Mouse (Mus musculus): Measurements from ENCODE around the gene Canx.

The Canx gene

DNA sequence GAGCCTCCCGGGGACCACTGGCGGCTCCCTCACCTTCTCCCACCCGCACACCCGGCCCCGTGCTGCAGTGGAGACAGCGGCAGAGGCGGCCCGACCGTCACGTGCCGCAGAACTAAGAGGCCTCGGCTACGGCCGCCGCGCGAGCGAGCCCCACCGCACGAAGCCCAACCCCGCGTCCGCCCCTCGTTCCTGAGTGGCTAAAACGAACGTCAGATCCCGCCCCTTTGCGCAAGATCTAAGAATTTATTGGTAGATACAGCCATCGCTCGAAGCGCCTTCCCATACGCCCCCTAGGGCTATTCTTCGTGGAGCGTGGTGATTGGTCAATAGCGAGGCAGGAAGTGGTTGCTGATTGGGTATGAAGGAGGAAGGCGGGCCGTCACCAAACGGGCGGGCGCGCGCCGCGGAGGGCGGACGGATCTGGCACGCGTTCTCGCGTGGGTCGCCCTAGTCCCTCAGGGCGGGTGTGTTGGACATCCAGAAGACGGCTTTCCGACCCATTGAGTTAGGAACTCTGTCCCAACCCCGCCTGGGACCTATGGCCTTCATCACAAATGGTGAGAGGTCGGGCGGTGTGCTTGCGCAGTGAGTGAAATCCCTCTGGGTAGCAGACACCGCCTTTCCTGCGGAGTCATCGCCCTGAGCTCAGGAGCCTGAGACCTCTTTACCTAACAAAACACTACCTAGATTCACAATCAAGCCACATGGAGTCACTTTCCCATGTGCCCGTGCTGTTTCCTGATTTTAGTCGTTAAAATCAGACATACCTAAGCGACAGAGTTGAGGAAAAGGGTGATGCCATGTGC is at the start of gene Canx:
TSS of gene Canx (minus strand) at position 178 of the 806 bp plus-strand sequence.
- in situ Hi-C loops (cut with MboI; ENCODE audit: low pct_unique_long_range_greater_than_20kb in 1 of 2, low sequenced_read_pairs in 2 of 2, unreplicated experiment in 1 of 2), result no loop called here

- in situ Hi-C loops (cut with MboI; ENCODE audit: low pct_unique_long_range_greater_than_20kb in 1 of 2, low sequenced_read_pairs in 2 of 2, unreplicated experiment in 1 of 2), result loop anchor here in 1 of 2 experiments (25.0 kb wide), 1 partner anchor 387 kb away; no protein-coding TSS in a partner anchor
These were observed 49.0 kb upstream of the Canx start for GRCm38 (mm10) chr11:50374286-50375015.

DNA sequence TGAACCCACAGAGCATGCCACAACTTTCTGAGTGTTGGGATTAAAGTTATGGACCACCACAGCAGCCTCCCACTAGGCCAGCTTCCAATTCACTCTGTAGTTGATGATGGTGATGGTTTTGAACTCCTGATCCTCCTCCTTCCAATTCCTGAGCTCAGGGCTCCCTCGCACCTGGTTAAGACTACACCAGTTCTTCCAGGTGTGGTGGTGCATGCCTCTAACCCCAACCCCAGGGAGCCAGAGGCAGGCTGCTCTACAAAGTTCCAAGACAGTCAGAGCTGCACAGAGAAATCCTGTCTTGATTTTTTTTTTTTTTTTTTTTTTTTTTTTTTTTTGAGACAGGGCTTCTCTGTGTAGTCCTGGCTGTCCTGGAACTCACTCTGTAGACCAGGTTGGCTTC is 48.1 kb upstream of the Canx start:
- in situ Hi-C loops (cut with MboI; ENCODE audit: low pct_unique_long_range_greater_than_20kb in 1 of 2, low sequenced_read_pairs in 2 of 2, unreplicated experiment in 1 of 2), result loop anchor here in 1 of 2 experiments (25.0 kb wide), 1 partner anchor 386 kb away; no protein-coding TSS in a partner anchor

DNA sequence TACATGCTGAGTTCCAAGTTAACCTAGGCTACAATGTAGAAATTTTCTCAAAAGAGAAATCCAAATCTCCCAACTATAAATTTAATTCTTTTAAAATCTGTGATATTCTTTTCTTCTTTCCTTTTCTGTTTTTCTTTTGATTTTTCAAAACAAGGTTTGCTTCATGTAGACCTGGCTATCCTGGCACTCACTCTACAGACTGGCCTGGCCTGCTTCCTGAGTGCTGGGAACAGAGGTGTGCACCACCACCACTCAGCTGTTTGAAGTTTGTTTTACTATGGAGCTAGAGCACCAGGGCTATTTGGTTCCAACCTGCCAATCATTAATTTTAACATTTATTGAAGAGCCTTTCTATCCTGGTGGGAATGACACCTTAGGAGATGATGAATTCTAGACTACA is 47.6 kb upstream of the Canx start:
- in situ Hi-C loops (cut with MboI; ENCODE audit: low pct_unique_long_range_greater_than_20kb in 1 of 2, low sequenced_read_pairs in 2 of 2, unreplicated experiment in 1 of 2), result loop anchor here in 1 of 2 experiments (25.0 kb wide), 1 partner anchor 386 kb away; no protein-coding TSS in a partner anchor

DNA sequence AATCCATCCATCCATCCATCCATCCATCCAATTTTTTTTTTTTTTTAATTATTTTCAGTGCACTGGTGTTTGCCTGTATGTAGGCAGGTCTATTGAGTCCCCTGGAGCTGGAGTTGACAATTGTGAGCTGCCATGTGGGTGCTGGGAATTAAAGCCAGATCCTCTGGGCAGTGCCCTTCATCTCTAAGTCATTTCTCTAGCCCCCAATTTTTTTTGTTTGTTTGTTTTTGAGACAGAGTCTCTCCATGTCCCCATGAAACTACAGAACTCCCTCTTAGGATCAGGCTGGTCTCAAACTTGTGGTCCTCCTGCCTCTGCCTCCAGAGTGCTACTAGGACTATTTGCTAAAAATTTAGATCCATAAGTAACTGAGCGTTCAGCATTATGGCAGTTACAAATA is 46.4 kb upstream of the Canx start:
- in situ Hi-C loops (cut with MboI; ENCODE audit: low pct_unique_long_range_greater_than_20kb in 1 of 2, low sequenced_read_pairs in 2 of 2, unreplicated experiment in 1 of 2), result loop anchor here in 1 of 2 experiments (25.0 kb wide), 1 partner anchor 385 kb away; no protein-coding TSS in a partner anchor

GRCm38 (mm10) chr11:50371399-50371841 is 45.9 kb upstream of the Canx start:
- in situ Hi-C loops (cut with MboI; ENCODE audit: low pct_unique_long_range_greater_than_20kb in 1 of 2, low sequenced_read_pairs in 2 of 2, unreplicated experiment in 1 of 2), result loop anchor here in 1 of 2 experiments (25.0 kb wide), 1 partner anchor 384 kb away; no protein-coding TSS in a partner anchor

DNA sequence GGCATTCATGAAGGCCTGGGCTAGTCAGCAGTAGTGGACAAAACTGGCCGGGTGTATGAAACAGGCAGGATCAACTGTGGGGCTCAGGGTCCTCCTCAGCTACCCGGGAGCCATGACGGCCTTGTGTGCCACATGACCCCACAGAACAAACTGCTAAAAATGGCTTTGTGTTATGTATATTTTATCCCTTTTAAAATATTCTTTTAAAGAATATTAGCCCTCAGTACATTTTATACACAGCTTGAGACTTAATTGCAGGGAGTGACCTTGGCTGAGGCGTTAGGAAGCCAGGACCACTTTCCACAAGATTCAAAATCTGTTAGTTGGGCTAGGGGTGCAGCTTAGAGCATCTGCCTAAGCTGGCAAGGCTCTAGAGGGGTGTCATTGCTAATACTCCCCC is 45.5 kb upstream of the Canx start:
- in situ Hi-C loops (cut with MboI; ENCODE audit: low pct_unique_long_range_greater_than_20kb in 1 of 2, low sequenced_read_pairs in 2 of 2, unreplicated experiment in 1 of 2), result loop anchor here in 1 of 2 experiments (25.0 kb wide), 1 partner anchor 384 kb away; no protein-coding TSS in a partner anchor

DNA sequence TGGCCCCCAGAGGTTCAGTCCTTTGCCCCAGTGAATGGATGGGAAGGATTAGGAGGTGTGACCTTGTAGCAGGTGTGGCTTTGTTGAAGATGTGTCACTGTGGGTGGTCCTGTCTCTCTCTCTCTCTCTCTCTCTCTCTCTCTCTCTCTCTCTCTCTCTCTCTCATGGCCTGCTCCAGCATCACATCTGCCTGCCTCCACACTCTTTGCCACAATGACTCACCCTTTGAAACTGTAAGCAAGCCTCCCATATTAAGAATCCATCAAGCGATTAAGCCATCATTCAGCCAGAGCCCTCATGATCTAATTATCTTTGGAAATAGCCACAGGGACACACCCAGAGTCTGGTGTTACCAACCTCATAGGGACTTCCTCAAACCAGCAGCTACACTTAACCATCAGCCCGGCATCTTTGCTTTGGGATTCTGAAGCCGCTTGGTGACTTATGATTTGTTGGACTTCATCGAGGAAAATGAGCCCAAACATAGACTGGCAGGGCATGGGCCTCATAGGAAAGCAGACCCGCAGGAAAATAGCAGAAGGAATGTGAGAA is 44.0 kb upstream of the Canx start:
- in situ Hi-C loops (cut with MboI; ENCODE audit: low pct_unique_long_range_greater_than_20kb in 1 of 2, low sequenced_read_pairs in 2 of 2, unreplicated experiment in 1 of 2), result loop anchor here in 1 of 2 experiments (25.0 kb wide), 1 partner anchor 382 kb away; no protein-coding TSS in a partner anchor

DNA sequence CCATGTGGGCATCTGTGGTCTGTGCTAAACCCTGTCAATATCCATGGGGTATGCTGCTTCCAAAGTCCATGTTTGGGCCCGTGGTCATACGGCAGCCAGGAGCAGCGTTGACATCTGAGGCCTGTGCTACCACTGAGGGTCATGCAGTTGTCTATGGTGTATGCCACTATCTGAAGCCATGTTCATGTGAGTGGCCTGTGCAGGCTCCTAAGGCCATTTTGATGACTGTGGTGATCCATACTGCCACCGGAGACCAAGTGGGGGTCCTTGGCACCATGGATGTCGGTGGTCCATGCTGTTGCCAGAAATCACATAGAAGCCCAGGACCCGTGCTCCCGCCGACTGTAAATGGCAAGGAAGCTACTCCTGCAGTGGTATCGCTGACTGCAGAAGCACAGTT is 42.1 kb upstream of the Canx start:
- in situ Hi-C loops (cut with MboI; ENCODE audit: low pct_unique_long_range_greater_than_20kb in 1 of 2, low sequenced_read_pairs in 2 of 2, unreplicated experiment in 1 of 2), result loop anchor here in 1 of 2 experiments (25.0 kb wide), 1 partner anchor 380 kb away; no protein-coding TSS in a partner anchor

DNA sequence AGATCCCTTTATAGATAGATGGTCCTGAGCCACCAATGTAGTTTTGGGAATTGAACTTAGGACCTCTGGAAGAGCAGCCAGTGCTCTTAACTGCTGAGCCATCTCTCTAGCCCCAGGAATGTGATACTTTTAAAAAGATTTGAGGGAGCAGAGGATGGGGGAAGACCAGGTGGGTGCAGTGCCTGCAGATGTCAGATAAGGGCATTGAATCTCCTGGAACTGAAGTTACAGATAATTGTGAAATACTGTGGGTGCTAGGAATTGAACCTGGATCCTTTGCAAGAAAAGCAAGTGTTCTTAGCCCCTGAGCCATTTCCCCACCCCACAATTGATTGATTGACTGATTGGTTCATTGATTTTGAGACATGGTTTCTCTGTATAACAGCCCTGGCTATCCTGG is 39.8 kb upstream of the Canx start:
- in situ Hi-C loops (cut with MboI; ENCODE audit: low pct_unique_long_range_greater_than_20kb in 1 of 2, low sequenced_read_pairs in 2 of 2, unreplicated experiment in 1 of 2), result loop anchor here in 1 of 2 experiments (25.0 kb wide), 1 partner anchor 378 kb away; no protein-coding TSS in a partner anchor

DNA sequence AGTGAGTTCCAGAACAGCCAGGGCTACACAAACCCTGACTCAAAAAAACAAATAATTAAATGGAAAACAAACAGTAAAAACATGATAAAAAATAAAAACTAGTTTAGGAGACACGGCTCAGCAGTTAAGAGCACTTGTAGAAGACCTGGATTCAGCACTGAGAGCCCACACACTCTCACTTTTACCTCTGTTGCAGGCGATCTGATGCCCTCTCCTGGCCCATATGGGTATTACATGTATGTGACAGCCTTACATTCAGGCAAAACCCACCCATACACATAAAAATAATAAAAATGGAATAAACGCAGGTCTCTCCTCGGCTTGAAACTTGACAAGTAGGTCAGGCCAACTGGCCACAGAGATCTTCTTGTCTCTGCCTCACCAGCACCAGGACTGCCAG is 39.1 kb upstream of the Canx start:
- in situ Hi-C loops (cut with MboI; ENCODE audit: low pct_unique_long_range_greater_than_20kb in 1 of 2, low sequenced_read_pairs in 2 of 2, unreplicated experiment in 1 of 2), result loop anchor here in 1 of 2 experiments (25.0 kb wide), 1 partner anchor 377 kb away; no protein-coding TSS in a partner anchor

DNA sequence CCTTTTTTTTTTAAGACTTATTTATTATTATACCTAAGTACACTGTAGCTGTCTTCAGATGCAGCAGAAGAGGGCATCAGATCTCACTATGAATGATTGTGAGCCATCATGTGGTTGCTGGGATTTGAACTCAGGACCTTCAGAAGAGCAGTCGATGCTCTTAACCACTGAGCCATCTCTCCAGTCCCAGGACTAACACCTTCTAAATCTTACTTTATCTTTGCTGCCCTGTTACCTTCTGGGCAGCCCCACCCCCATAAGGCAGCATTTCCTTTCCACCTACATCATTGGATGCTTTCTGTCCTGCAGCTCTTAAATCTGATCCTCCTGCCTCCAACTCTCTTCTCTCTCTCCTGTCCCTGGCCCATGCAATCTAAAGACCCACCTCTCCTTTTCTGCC is 35.8 kb upstream of the Canx start:
- in situ Hi-C loops (cut with MboI; ENCODE audit: low pct_unique_long_range_greater_than_20kb in 1 of 2, low sequenced_read_pairs in 2 of 2, unreplicated experiment in 1 of 2), result loop anchor here in 1 of 2 experiments (25.0 kb wide), 1 partner anchor 374 kb away; no protein-coding TSS in a partner anchor

GRCm38 (mm10) chr11:50358950-50359861 is 33.7 kb upstream of the Canx start:
- in situ Hi-C loops (cut with MboI; ENCODE audit: low pct_unique_long_range_greater_than_20kb in 1 of 2, low sequenced_read_pairs in 2 of 2, unreplicated experiment in 1 of 2), result loop anchor here in 1 of 2 experiments (25.0 kb wide), 1 partner anchor 372 kb away; no protein-coding TSS in a partner anchor

- in situ Hi-C loops (cut with MboI; ENCODE audit: low pct_unique_long_range_greater_than_20kb in 1 of 2, low sequenced_read_pairs in 2 of 2, unreplicated experiment in 1 of 2), result loop anchor here in 1 of 2 experiments (25.0 kb wide), 1 partner anchor 368 kb away; no protein-coding TSS in a partner anchor
These were observed 29.9 kb upstream of the Canx start for GRCm38 (mm10) chr11:50355395-50355794.

DNA sequence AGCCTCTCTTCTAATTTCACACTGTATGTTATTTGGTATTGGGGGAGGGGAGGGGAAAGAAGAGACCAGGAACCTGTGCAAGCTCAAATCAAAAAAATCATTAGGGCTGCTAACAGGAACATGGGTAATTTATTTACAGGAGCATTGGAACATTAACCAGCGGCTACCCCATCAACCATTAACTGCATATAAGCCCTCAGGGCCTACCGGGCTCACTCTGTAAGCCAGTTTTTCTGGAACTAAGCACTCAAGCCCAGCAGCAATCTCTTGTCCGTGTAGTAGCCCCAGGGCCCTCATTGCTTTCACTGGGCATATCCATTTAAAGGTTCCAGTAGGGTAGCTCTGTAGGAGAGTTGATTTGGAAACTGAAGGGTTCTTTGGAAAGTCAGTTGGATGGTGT is 29.4 kb upstream of the Canx start:
- in situ Hi-C loops (cut with MboI; ENCODE audit: low pct_unique_long_range_greater_than_20kb in 1 of 2, low sequenced_read_pairs in 2 of 2, unreplicated experiment in 1 of 2), result loop anchor here in 1 of 2 experiments (25.0 kb wide), 1 partner anchor 368 kb away; no protein-coding TSS in a partner anchor

DNA sequence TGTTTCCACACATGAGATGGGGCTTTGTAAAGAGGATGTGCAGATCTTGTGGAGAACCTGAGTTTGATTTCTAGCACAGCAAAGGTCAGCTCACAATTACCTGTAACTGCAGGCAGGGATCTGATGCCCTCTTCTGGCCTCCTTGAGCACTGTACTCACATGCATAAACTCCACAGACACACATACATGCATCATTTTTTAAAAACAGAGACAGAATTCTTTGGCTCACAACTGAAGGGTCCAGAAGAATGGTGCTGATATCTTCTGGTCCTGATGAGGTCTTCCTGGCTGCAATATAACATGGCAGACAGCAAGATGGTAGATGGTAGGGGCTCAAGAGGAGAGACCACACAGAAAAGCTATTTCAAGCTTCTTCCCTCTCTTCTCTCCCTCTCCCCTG is 28.7 kb upstream of the Canx start, which contains the start of gene Cby3:
TSS of gene Cby3 (plus strand) at position 301 of the 400 bp plus-strand sequence.
- in situ Hi-C loops (cut with MboI; ENCODE audit: low pct_unique_long_range_greater_than_20kb in 1 of 2, low sequenced_read_pairs in 2 of 2, unreplicated experiment in 1 of 2), result loop anchor here in 1 of 2 experiments (25.0 kb wide), 1 partner anchor 367 kb away; no protein-coding TSS in a partner anchor

DNA sequence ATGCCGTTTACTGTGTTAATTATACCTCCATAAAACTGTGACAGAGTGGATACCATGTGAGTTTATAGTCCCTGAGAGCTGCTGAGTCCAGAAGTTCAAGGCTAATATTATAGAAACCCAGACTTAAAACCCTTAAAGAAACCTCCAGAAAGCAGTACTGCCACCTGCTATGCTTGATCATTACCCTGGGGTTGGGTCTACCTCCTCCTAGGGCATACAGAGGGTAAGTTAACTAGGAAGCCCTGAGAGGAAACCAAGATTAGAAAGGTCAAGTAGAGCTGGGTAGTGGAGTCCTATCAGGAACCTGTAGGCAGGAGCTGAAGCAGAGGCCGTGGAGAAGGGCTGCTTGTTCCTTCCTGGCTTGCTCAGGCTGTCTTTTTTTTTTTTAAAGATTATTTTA is 26.7 kb upstream of the Canx start:
- in situ Hi-C loops (cut with MboI; ENCODE audit: low pct_unique_long_range_greater_than_20kb in 1 of 2, low sequenced_read_pairs in 2 of 2, unreplicated experiment in 1 of 2), result loop anchor here in 1 of 2 experiments (25.0 kb wide), 1 partner anchor 365 kb away; no protein-coding TSS in a partner anchor
